Mouse (Mus musculus) forebrain, embryonic 14.5 days (tissue): ENCODE results near the gene Wdr83os. TPM values are rescaled to one million over a fixed set of nuclear protein-coding genes. Genes with fewer than 3 reads are reported as not detected.

ENCODE experiments used
- ATAC-seq: fragments of 200-750 bp; cut with Nextera tagmentation; 2 replicates; pipeline ENCODE4 v1.8.0; 2017; ENCODE audit warnings: mild to moderate bottlenecking, moderate library complexity
- DNase-seq: peaks from one replicate; pipeline ENCODE4 v3.0.0-alpha.2; 2015; ENCODE audit warnings: low spot score
- H3K27ac ChIP-seq: fragments of 300-500 bp; sonication (generic); 2 replicates; pipeline ENCODE4 v1.5.1; 2014; ENCODE audit warnings: low read depth, mild to moderate bottlenecking, control low read depth, low read length, moderate library complexity
- H3K27me3 ChIP-seq: fragments of 300-500 bp; sonication (generic); replicated peaks from 2 replicates; pipeline ENCODE4 v1.6.1; 2014; ENCODE audit warnings: low read length, control low read depth, mixed read lengths; ENCODE audit not compliant: control insufficient read depth, insufficient read depth
- H3K36me3 ChIP-seq: fragments of 300-500 bp; sonication (generic); 2 replicates; pipeline ENCODE4 v1.6.1; 2014; ENCODE audit warnings: low read length, control low read depth; ENCODE audit not compliant: control insufficient read depth, insufficient read depth
- H3K4me1 ChIP-seq: fragments of 300-500 bp; sonication (generic); 2 replicates; pipeline ENCODE4 v1.6.1; 2014; ENCODE audit warnings: antibody characterized with exemption, low read length, control low read depth; ENCODE audit not compliant: control insufficient read depth, insufficient read depth
- H3K4me2 ChIP-seq: fragments of 300-500 bp; sonication (generic); 2 replicates; pipeline ENCODE4 v1.6.1; 2014; ENCODE audit warnings: mild to moderate bottlenecking, control low read depth, low read length
- H3K4me3 ChIP-seq: fragments of 300-500 bp; sonication (generic); 2 replicates; pipeline ENCODE4 v1.5.1; 2014; ENCODE audit warnings: low read depth, low read length, control low read depth
- H3K9ac ChIP-seq: fragments of 300-500 bp; sonication (generic); 2 replicates; pipeline ENCODE4 v1.6.1; 2014; ENCODE audit warnings: mild to moderate bottlenecking, low read length, control low read depth, moderate library complexity
- H3K9me3 ChIP-seq: fragments of 300-500 bp; sonication (generic); replicated peaks from 2 replicates; pipeline ENCODE4 v1.6.1; 2016; ENCODE audit warnings: low read length, control low read depth, mixed read lengths; ENCODE audit not compliant: control insufficient read depth
- WGBS: fragments of 180-500 bp; shearing (Covaris S2); extraction: QIAGEN DNeasy Blood & Tissue Kit; methylation state at CpG from one replicate; pipeline ENCODE4 v1.1.7; 2014; 5-methylcytosine and 5-hydroxymethylcytosine counted together
- polyA plus RNA-seq: library from polyadenylated mRNA; unstranded; fragments of >200 nt; fragmentation: Nextera tagmentation; extraction: Ambion mirVana; gene quantifications from 2 replicates; pipeline ENCODE4 v1.2.1, GENCODE M21; 2014

The Wdr83os gene
- 147 and 170 TPM in 2 replicates for polyA plus RNA-seq

GRCm38 (mm10) chr8:85080532-85081215, at the start of gene Wdr83os:
TSS of gene Wdr83os (plus strand) at chr8:85080740.
- Histone ChIP-seq H3K36me3 (peaks cover 30% of the 10 kb centered on the region), H3K4me1 (peaks cover 19% of the 10 kb centered on the region), H3K4me2 (peak within 1 kb of the TSS; percentile 94), H3K4me3 (peak within 1 kb of the TSS; percentile 94), H3K9me3 (no peaks in the 10 kb centered on the region), H3K27me3 (no peaks in the 10 kb centered on the region), H3K9ac (peak within 1 kb of the TSS; percentile 92), H3K27ac (0 out of 2 replicates have a peak within 1 kb of the TSS, but pooled peaks have one; percentile 21)
- ATAC-seq: peak; percentile 23; the same call in 1 of the 2 replicates
- WGBS: under 1% methylated on average over 30 of the region's 30 CpGs
- DNase-seq: peak; percentile 88

- no peak for ATAC-seq
- Histone ChIP-seq H3K4me3 (no peak overlapping the region), H3K27me3 (no peaks in the 10 kb centered on the region), H3K4me1 (peaks cover 24% of the 10 kb centered on the region), H3K9ac (no peak overlapping the region), H3K9me3 (no peaks in the 10 kb centered on the region), H3K27ac (no peak overlapping the region), H3K4me2 (no peak overlapping the region), H3K36me3 (peaks cover 39% of the 10 kb centered on the region)
- no peak for DNase-seq
- WGBS: 87% methylated on average over 4 of the region's 4 CpGs
These were observed 47.8 kb upstream of the Wdr83os start for GRCm38 (mm10) chr8:85032622-85033311.

- no peaks in the 10 kb centered on the region for H3K27me3 ChIP-seq
- 67% methylated on average over 1 of the region's 1 CpGs for WGBS
These were observed 46.7 kb upstream of the Wdr83os start for GRCm38 (mm10) chr8:85033867-85034266.

GRCm38 (mm10) chr8:85034764-85035163, 45.8 kb upstream of the Wdr83os start:
- peak overlapping the region; percentile 87 for H3K4me2 ChIP-seq
- no peaks in the 10 kb centered on the region for H3K27me3 ChIP-seq
- 2% methylated on average over 12 of the region's 13 CpGs for WGBS
- no peaks in the 10 kb centered on the region for H3K9me3 ChIP-seq
- DNase-seq: peak; percentile 93
- H3K27ac ChIP-seq: no peak overlapping the region
- peak overlapping the region; percentile 80 for H3K4me3 ChIP-seq
- peak overlapping the region; percentile 67; the same call in 1 of the 2 replicates for H3K9ac ChIP-seq
- peaks cover 36% of the 10 kb centered on the region for H3K36me3 ChIP-seq
- no peak for ATAC-seq
- H3K4me1 ChIP-seq: peaks cover 19% of the 10 kb centered on the region; the same call in 1 of the 2 replicates

More at GRCm38 (mm10) chr8:85033867-85034266, 46.7 kb upstream of the Wdr83os start:
- Histone ChIP-seq H3K4me3 (no peak overlapping the region), H3K27ac (no peak overlapping the region), H3K36me3 (peaks cover 39% of the 10 kb centered on the region), H3K9ac (no peak overlapping the region), H3K9me3 (no peaks in the 10 kb centered on the region), H3K4me1 (peaks cover 21% of the 10 kb centered on the region), H3K4me2 (no peak overlapping the region)
- ATAC-seq (no peak), DNase-seq (no peak)

GRCm38 (mm10) chr8:85035165-85035727, 45.3 kb upstream of the Wdr83os start:
- WGBS: 7% methylated on average over 12 of the region's 12 CpGs
- Histone ChIP-seq H3K27ac (no peak overlapping the region), H3K4me1 (peaks cover 19% of the 10 kb centered on the region; the same call in 1 of the 2 replicates), H3K27me3 (no peaks in the 10 kb centered on the region), H3K4me2 (peak overlapping the region; percentile 87), H3K9me3 (no peaks in the 10 kb centered on the region), H3K4me3 (peak overlapping the region; percentile 80), H3K36me3 (peaks cover 33% of the 10 kb centered on the region), H3K9ac (peak overlapping the region; percentile 67)
- no peak for ATAC-seq
- no peak for DNase-seq

GRCm38 (mm10) chr8:85035728-85036310, 44.7 kb upstream of the Wdr83os start:
- H3K4me3 ChIP-seq: peak overlapping the region; percentile 80
- DNase-seq (peak; percentile 23), ATAC-seq (0 out of 2 replicates have a peak, but pooled peaks have one; percentile 0)
- peaks cover 19% of the 10 kb centered on the region; the same call in 1 of the 2 replicates for H3K4me1 ChIP-seq
- H3K4me2 ChIP-seq: peak overlapping the region; percentile 87
- H3K9ac ChIP-seq: peak overlapping the region; percentile 67
- H3K27ac ChIP-seq: peak overlapping the region; percentile 71
- H3K36me3 ChIP-seq: peaks cover 33% of the 10 kb centered on the region
- H3K27me3 ChIP-seq: no peaks in the 10 kb centered on the region
- no peaks in the 10 kb centered on the region for H3K9me3 ChIP-seq
- 3% methylated on average over 15 of the region's 15 CpGs for WGBS

- peak overlapping the region; percentile 67 for H3K9ac ChIP-seq
- DNase-seq: no peak
- no peaks in the 10 kb centered on the region for H3K27me3 ChIP-seq
- H3K4me2 ChIP-seq: peak overlapping the region; percentile 87
- H3K9me3 ChIP-seq: no peaks in the 10 kb centered on the region
- peak overlapping the region; percentile 71 for H3K27ac ChIP-seq
- peak; percentile 49 for ATAC-seq
- H3K4me1 ChIP-seq: peaks cover 19% of the 10 kb centered on the region; the same call in 1 of the 2 replicates
- 0% methylated on average over 9 of the region's 9 CpGs for WGBS
- H3K4me3 ChIP-seq: peak overlapping the region; percentile 80
- H3K36me3 ChIP-seq: peaks cover 33% of the 10 kb centered on the region
These were observed 44.2 kb upstream of the Wdr83os start for GRCm38 (mm10) chr8:85036381-85036717.

GRCm38 (mm10) chr8:85036718-85037365, 43.7 kb upstream of the Wdr83os start, which contains the start of gene Tnpo2:
TSS of gene Tnpo2 (plus strand) at chr8:85036915.
- Histone ChIP-seq H3K9ac (peak within 1 kb of the TSS; percentile 93), H3K27me3 (no peaks in the 10 kb centered on the region), H3K4me2 (peak within 1 kb of the TSS; percentile 96), H3K36me3 (peaks cover 33% of the 10 kb centered on the region), H3K4me1 (peaks cover 19% of the 10 kb centered on the region; the same call in 1 of the 2 replicates), H3K4me3 (peak within 1 kb of the TSS; percentile 80), H3K27ac (peak within 1 kb of the TSS; percentile 99), H3K9me3 (no peaks in the 10 kb centered on the region)
- peak; percentile 99 for DNase-seq
- ATAC-seq: peak; percentile 94
- under 1% methylated on average over 59 of the region's 59 CpGs for WGBS
